Mouse (Mus musculus) right cerebral cortex, postnatal 14 days (tissue): ENCODE results near the gene Dph3.
"Not testable (repeated sequence)": the region's sequence is repeated elsewhere in the genome, so short reads cannot be mapped to it uniquely, and the experiment has no call there.

Source experiments
- DNase-seq: peaks from one replicate; pipeline ENCODE4 v3.0.0; 2022

Gene Dph3

GRCm38 (mm10) chr14:32085486-32086201 lies at the start of gene Dph3:
Gene Dph3, minus strand, starts transcription at chr14:32085729.
- DNase-seq: peak; percentile 99

- no peak for DNase-seq
These were observed 48.8 kb upstream of the Dph3 start for GRCm38 (mm10) chr14:32134293-32134692.

GRCm38 (mm10) chr14:32131836-32132235 lies 46.3 kb upstream of the Dph3 start:
- DNase-seq: no peak

DNA sequence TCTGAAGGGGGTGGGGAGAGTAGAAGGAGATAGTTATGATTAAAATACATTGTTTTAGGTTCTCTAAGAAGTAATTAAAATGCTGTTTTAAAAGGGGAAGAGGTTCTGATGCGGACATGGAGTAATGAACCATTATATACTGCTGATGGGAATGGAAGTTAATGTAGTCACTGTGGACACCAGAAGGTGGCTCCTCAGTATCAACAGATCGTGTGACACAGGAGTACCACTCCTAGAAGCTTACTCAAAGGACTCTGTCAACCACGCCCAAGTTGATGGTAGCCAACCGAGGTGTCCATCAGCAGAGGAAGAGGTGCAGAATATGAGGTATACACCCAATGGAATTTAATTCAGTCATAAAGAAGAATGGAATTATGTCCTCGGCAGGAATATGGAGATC lies 42.9 kb upstream of the Dph3 start:
- DNase-seq: no peak

DNA sequence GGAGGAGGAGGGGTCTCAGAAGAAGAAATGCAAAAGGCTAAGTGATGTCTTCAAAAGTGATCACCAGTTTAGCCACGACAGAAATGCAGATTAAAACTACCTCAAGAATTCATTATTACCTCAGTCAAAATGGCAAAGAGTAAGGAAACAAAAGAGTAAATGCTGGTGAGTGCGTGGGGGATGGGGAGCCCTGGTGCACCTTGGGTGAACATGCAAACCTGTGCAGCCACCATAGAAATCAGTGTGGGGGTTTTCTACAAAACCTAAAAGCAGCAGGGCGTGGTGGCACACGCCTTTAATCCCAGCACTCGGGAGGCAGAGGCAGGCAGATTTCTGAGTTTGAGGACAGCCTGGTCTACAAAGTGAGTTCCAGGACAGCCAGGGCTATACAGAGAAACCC lies 39.7 kb upstream of the Dph3 start:
- not testable (repeated sequence) for DNase-seq

GRCm38 (mm10) chr14:32124261-32124660 lies 38.7 kb upstream of the Dph3 start:
- no peak for DNase-seq

DNA sequence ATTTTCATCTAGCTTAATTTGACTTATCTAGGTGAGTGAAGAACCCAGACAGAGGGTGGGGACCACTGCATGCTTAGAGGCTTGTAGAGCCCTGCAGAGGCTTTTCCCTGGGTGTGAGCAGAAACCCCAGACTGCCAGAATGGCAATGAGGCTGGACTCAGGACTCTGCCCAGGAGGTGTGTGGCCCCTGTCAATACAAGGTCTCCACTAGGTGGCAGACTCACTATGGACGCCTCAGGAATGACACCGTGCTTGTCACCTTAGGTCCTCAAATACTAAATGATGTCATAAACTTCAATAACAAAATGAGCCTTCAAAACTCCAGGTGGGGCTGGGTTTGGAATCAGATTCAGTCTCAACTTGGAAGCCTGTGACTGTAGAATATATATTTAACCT lies 36.4 kb upstream of the Dph3 start:
- DNase-seq: no peak

DNA sequence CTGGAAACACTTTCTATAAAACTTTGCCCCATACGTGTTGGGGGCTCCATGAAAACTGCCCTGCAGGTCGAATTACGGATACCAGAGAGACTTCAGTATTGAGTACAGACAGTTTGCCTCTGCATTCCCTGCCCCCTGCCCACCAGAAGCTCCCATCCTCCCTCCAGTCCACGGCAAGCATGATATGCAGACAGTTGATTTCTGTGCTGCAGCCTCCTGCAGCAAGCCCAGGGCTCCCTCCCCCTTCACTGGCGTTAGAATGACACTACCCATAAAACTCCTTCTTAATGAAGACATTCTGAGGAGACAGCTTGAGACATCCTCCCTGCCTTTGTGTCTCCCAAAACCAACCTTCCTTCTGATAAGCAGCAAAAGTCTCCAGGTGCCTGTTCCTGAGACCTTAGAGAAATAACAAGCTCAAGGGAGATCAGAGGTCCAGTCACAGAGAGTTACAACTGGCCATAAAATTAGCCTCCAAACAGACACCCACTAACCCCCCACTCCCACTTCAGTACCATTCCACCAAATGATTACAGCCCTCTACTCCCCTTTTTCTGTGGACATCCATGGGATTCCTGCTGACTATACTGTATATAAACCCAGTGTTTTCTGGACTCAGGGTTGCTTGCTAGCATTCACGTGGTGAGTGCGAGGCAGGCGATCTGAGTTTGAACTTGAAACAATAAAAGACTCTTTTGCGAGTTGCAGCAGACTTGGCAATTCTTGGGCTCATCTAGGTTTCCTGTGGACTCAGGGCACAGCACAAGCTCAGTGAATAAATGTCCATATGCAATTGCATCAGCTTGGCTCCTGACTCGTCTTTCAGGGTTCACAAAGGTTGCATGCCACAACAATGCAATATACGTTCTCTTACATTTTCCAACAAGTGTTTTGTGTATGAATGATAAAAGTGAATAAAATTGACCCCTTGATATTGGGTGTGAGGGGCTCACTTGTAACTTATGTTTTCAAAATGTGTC lies 35.7 kb upstream of the Dph3 start:
- DNase-seq: no peak

DNA sequence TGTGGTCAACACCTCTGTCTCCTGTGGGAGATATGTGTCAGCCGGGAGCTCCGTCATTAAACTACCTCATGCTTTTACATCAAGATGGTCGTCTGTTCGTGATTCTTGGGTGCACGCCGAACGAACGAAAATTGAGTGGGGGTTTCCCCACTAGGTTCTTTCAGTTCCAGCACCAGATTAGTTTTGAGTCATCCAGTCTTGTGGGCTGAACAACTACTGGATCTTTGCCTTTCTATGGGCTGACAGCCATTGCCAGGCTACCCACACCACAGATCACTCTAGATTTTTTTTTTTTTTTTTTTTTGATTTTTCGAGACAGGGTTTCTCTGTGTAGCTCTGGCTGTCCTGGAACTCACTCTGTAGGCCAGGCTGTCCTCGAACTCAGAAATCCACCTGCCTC lies 26.6 kb upstream of the Dph3 start:
- DNase-seq: not testable (repeated sequence)

DNA sequence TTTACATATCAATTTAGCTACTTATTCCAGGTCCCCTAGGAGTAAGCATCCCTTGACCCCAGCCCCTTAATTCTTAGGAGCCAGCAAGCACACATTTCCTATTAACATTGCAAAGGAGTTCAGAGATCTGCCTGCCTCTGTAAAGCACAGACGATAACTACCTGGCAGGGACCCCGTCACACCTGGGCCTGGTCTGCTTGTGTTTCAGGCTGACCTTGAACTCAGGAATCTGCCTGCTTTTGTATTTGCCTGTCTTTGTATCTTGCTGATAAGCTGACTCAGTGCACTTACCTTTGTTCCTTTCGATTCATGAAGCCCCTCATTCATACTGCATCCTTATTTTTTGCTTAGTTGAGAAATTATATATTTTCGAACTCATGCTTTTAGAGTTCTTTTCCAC lies 21.4 kb upstream of the Dph3 start:
- no peak for DNase-seq

DNA sequence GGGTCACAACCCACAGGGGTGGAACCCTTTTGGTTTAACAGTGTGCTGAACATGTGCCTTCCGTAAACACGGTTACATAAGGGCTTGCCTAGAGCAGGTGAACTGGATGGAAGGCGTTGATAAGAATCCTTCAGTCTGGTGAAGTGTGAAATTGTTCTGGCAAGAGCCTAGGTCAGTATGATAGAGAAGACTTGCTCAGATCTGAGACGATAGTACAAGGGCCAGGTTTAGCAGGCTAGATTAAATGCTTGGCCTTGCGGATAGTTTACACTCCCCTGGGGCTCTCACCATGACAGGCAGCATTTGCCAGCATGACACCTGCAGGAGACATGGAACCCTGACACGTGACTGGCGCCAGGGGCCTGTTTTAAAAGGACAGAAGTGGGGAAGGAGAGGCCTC lies 20.1 kb upstream of the Dph3 start:
- no peak for DNase-seq

DNA sequence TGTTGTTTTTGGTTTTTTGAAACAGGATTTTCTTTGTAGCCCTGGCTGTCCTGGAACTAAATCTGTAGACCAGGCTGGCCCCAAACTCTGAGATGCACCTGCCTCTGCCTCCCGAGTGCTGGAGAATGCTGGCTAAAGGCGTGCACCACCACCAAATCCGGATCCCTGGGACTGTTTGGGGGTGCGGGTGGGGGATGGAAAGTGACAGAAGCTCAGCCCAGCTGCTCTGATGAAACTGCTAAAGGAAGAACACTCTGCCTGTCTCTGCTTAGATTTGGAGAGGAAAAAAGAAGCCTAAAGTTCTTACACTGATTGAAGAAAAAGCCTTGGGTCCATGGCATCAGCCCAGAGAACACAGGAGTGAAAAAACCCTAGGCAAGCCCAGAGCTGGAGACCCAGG lies 18.0 kb upstream of the Dph3 start:
- no peak for DNase-seq

GRCm38 (mm10) chr14:32098951-32099350 lies 13.4 kb upstream of the Dph3 start:
- no peak for DNase-seq

GRCm38 (mm10) chr14:32097691-32098090 lies 12.2 kb upstream of the Dph3 start:
- DNase-seq: no peak

DNA sequence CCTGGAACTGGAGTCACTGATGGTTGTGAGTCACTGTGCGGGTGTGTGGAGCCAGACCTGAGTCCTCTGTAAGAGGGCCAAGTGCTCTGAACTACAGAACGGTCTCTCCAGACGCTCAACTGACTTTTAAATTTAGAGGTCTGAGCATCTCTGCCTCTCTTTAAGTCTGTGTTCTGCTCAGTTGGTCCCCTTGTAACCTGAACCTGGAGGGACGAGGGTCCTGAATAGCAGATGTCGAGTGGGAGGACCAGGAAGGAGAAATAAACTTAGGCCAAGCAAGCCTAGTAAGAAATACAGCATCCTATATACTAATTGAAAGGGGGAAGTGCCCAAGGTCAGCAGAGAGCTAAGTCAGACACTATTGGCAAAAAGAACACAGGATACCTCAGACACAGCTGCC lies 11.2 kb upstream of the Dph3 start:
- no peak for DNase-seq

DNA sequence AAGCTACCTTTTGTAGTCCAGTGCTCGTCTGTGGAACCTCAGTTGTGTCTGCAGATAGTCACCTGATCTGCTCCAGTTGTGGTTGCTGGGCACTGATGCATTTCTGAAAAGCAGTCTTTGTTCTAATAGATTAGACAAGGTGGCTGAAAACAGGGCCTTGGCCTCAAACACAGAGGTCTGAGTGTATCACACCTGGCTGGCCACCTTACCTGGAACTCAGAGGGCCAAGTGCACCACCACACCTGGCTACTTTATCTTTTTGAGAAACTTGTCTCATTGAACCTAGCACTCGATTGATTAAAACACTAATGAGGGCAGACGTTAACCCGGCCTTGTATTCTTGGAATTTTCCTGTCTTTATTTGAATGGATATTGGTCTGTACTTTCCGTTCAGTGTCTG lies 10.1 kb upstream of the Dph3 start:
- no peak for DNase-seq

GRCm38 (mm10) chr14:32093500-32094117 lies 8.1 kb upstream of the Dph3 start:
- no peak for DNase-seq

- no peak for DNase-seq
These were observed 7.5 kb upstream of the Dph3 start for GRCm38 (mm10) chr14:32093018-32093417.

- no peak for DNase-seq
These were observed 6.2 kb upstream of the Dph3 start for GRCm38 (mm10) chr14:32091704-32092103.

DNA sequence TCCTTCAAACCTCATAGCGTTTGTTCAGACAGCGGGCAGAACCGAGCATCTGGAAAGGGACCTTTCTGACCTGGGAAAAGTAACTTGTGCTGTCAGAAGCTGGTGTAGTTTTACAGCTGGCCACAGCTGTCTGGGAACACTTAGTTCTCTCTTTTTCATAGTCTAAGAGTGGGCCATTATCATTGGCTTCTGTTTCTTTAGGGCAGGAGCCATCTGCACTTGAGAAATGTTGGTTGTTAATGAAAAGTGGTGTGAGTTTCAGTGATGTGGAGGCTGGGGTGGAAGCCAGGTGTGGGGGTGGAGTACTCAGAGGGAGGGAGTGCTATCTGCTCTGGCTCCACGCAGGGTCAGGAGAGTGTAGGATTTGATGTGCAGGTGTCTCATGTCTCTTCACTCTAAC lies 5.6 kb upstream of the Dph3 start:
- DNase-seq: no peak

DNA sequence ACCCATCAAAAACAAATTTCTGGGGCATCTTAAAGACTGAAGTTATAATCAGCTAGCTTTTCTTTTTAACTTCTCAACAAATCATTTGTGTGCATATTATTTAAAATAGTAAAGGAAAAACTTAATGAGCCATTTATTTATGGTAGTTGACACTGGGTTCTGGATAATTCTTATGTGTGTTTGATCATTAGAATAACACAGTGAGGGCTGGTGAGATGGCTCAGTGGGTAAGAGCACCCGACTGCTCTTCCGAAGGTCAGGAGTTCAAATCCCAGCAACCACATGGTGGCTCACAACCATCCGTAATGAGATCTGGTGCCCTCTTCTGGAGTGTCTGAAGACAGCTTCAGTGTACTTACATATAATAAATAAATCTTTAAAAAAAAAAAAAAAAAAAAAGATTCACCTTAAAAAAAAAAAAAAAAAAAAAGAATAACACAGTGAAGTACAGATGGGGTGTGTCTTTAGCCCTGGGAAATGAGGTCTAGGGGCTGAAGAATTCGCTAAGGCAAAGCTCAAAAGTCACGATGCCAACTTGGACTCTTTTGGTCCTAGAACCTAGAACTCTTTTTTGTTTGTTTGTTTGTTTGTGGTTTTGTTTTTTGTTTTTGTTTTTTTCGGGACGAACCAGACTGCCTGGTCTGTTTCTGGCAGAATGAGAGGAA lies 2.2 kb upstream of the Dph3 start:
- DNase-seq: not testable (repeated sequence)

DNA sequence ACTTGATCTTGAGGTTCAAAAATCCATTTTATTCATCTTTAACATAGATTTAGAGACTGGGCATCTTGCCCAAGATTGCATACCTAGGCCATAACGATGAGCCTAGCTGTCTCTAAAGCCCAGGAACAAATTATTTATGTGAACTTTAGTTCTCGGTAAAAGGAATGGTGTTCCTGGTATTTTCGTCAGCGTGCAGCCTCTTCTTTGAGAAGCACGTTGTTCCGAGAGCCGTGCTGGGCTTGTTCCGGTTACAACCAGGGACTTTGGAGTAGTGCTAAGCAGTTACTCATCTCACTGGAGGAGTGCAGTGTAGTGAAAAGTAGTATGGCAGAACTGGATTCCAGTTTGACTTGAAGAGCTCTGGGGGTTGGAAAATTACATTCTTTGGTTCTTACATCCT lies 697 bp upstream of the Dph3 start:
- DNase-seq: no peak
